Mouse (Mus musculus): ENCODE measurements around the gene Cstf2t.

DNA sequence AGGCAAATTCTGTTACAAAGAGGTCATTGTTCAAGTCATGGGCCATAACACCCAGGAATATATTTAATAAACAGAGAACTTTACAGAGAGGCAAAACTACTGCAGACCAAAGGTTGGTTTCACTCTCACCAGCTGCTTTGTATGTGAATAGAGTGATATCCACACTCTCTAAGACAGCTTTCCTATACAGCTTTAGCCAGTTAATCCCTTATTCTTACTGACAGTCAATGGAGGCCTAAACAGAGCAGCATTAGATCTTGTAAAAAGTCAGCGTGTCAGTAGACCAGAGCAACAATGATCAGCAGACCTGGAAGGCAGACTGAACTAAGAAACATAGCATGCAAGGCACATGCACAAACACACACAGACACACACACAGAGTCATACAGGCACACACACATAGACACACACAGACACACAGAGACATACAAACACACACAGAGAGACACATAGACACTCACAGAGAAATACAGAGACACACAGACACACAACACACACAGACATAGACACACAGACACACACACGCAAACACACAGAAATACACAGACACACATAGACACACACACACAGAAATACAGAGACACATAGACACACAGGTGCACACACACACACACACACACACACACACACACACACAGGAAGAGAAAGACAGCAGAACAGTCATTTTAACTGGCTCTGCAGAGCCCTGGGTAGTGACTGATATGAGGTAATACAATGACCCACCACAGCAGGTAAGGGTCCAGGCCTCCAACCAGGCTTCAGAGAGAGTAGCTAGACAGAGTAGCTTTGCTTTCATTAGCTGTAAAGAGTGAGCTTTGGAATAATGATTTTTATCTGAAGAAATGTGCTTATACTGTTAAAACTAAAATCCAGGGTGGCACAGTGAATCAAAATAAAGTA lies 41.4 kb upstream of the Cstf2t start:
- TF ChIP-seq CTCF (IDR thresholded peaks at IDR 0.05; ENCODE audit: control insufficient read depth, insufficient read depth, insufficient read length) (no peak), USF1 (IDR thresholded peaks at IDR 0.05; ENCODE audit: low read depth) (no peak), MAX (IDR thresholded peaks at IDR 0.05) (no peak)

Data from C2C12 (cell line).